Mouse (Mus musculus) small intestine, adult 2 months (tissue): ENCODE measurements around the gene Mapk1ip1.

Experiments used
- CTCF ChIP-seq: fragments of 200-500 bp; IDR thresholded peaks from 2 replicates; pipeline ENCODE4 v1.5.1; 2012; ENCODE audit warnings: low read depth, mild to moderate bottlenecking, control low read depth, inconsistent platforms, low read length, moderate library complexity, mixed read lengths; ENCODE audit not compliant: insufficient replicate concordance, insufficient read length; ENCODE audit errors: extremely low read depth
- POLR2A ChIP-seq: fragments of 200-500 bp; IDR thresholded peaks from 2 replicates; pipeline ENCODE4 v1.6.1; 2012; ENCODE audit warnings: low read depth, mild to moderate bottlenecking, control low read depth, inconsistent platforms, low read length, moderate library complexity

GRCm38 (mm10) chr7:138846502-138846991, 474 bp upstream of the Mapk1ip1 start:
- TF ChIP-seq POLR2A: no peak
- no peak for TF ChIP-seq CTCF
